Mouse (Mus musculus) lung, embryonic 14.5 days (tissue): ENCODE measurements around the gene Tufm. TPM values are rescaled to one million over a fixed set of nuclear protein-coding genes. Genes with fewer than 3 reads are reported as not detected.

Experiments used
- ATAC-seq: fragments of 200-750 bp; cut with Nextera tagmentation; 2 replicates; pipeline ENCODE4 v1.8.0; 2017; ENCODE audit warnings: mild to moderate bottlenecking, moderate TSS enrichment, moderate library complexity; ENCODE audit not compliant: insufficient read depth
- DNase-seq: peaks from one replicate; pipeline ENCODE4 v3.0.0-alpha.2; 2015
- H3K27ac ChIP-seq: fragments of 300-500 bp; sonication (generic); 2 replicates; pipeline ENCODE4 v1.5.1; 2014; ENCODE audit warnings: low read depth, mild to moderate bottlenecking, moderate library complexity
- H3K27me3 ChIP-seq: fragments of 300-500 bp; sonication (generic); 2 replicates; pipeline ENCODE4 v1.6.1; 2014; ENCODE audit warnings: low read length, control low read depth; ENCODE audit not compliant: insufficient read depth
- H3K36me3 ChIP-seq: fragments of 300-500 bp; sonication (generic); 2 replicates; pipeline ENCODE4 v1.6.1; 2014; ENCODE audit warnings: control low read depth; ENCODE audit not compliant: insufficient read depth
- H3K4me1 ChIP-seq: fragments of 300-500 bp; sonication (generic); 2 replicates; pipeline ENCODE4 v1.6.1; 2014; ENCODE audit warnings: antibody characterized with exemption, control low read depth; ENCODE audit not compliant: insufficient read depth
- H3K4me2 ChIP-seq: fragments of 300-500 bp; sonication (generic); 2 replicates; pipeline ENCODE4 v1.6.1; 2014; ENCODE audit warnings: mild to moderate bottlenecking
- H3K4me3 ChIP-seq: fragments of 300-500 bp; sonication (generic); 2 replicates; pipeline ENCODE4 v1.5.1; 2014; ENCODE audit warnings: low read depth, low read length
- H3K9ac ChIP-seq: fragments of 300-500 bp; sonication (generic); 2 replicates; pipeline ENCODE4 v1.6.1; 2014
- H3K9me3 ChIP-seq: fragments of 300-500 bp; sonication (generic); 2 replicates; pipeline ENCODE4 v1.6.1; 2016; ENCODE audit warnings: low read depth, low read length, control low read depth
- CTCF ChIP-seq: IDR thresholded peaks from 2 replicates; pipeline ENCODE4 v1.5.1; 2016; ENCODE audit warnings: antibody characterized with exemption, low read depth
- WGBS: fragments of 180-500 bp; shearing (Covaris S2); extraction: QIAGEN DNeasy Blood & Tissue Kit; methylation state at CpG from one replicate; pipeline ENCODE4 v1.1.7; 2014; 5-methylcytosine and 5-hydroxymethylcytosine counted together
- polyA plus RNA-seq: library from polyadenylated mRNA; unstranded; fragments of >200 nt; fragmentation: Nextera tagmentation; extraction: Ambion mirVana; gene quantifications from 2 replicates; pipeline ENCODE4 v1.2.1, GENCODE M21; 2014

Tufm gene
- polyA plus RNA-seq, 1 experiment from 2014 or later, result 126 TPM

DNA sequence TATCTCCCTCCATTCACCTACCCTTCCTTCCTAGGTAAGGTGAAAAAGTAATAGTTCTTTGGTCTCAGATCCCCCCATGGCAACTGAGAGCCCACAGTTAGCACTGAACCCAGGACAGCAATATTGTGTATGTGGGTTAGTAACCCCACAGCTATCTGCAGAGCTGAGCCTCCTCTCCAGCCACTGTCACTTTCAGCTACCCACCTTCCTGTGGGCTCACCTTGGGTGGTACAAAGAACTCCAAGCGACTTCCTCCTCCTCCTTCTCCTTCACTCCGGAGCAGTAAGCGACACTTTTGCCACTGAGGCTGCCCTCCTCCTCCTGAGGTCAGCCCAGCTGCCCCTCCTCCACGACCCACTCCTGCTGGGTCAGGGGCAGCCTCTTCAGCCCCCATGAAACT lies 15.3 kb upstream of the Tufm start:
- no peak overlapping the region for H3K9ac ChIP-seq
- DNase-seq, result no peak
- 82% methylated on average over 4 of the region's 4 CpGs for WGBS
- H3K4me2 ChIP-seq, result no peak overlapping the region
- no peaks in the 10 kb centered on the region for H3K27me3 ChIP-seq
- H3K9me3 ChIP-seq, result no peaks in the 10 kb centered on the region
- H3K4me1 ChIP-seq, result peaks cover 7% of the 10 kb centered on the region; the same call in 1 of the 2 replicates
- TF ChIP-seq CTCF, result no peak
- no peak for ATAC-seq
- H3K4me3 ChIP-seq, result no peak overlapping the region
- no peak overlapping the region for H3K27ac ChIP-seq
- peaks cover 57% of the 10 kb centered on the region for H3K36me3 ChIP-seq

DNA sequence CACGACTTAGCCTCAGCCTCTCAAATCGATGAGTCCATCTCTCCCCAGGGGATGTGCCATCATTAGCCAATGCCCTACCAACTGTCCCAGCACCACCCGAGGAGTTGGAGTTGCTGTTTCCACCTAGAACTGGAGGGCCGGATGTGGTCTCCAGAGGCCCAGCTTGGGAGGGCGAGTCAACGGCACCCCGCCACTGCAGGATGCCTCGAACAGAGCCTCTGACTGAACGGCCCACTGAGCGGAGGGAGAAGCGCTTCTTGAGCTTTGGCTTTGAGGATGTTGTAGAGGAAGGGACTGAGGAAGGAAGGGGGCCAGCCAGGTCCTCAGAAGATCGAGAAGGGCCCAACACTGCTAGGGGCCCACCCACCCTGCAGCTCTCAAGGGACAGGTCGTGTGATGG lies 14.9 kb upstream of the Tufm start:
- Histone ChIP-seq H3K27ac (no peak overlapping the region), H3K4me2 (no peak overlapping the region), H3K4me1 (peaks cover 7% of the 10 kb centered on the region; the same call in 1 of the 2 replicates), H3K9ac (no peak overlapping the region), H3K4me3 (no peak overlapping the region), H3K9me3 (no peaks in the 10 kb centered on the region), H3K27me3 (no peaks in the 10 kb centered on the region), H3K36me3 (peaks cover 53% of the 10 kb centered on the region)
- ATAC-seq, result no peak
- 84% methylated on average over 13 of the region's 13 CpGs for WGBS
- no peak for TF ChIP-seq CTCF
- DNase-seq, result no peak

DNA sequence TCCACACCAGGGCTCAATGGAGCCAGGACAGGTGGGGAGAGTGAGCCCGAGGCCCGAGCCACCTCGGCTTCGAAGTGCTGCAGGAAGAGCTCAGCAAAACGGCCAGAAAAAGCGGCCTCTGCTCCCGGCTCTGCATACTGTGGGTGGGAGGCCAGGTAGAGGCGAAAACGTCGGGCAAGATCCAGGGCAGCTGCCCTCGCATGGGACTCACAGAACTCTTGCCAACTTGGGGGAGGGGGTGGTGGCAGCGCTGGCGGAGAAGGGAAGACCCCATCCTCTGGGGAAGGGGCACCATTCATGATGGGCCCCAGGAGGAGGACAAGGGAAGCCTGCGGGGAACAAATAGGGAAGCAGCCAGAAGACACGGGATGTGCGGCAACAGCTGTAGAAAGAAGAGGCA lies 14.4 kb upstream of the Tufm start:
- no peak overlapping the region for H3K4me3 ChIP-seq
- no peaks in the 10 kb centered on the region for H3K27me3 ChIP-seq
- ATAC-seq (no peak), DNase-seq (no peak)
- peaks cover 7% of the 10 kb centered on the region; the same call in 1 of the 2 replicates for H3K4me1 ChIP-seq
- 87% methylated on average over 16 of the region's 16 CpGs for WGBS
- H3K4me2 ChIP-seq, result no peak overlapping the region
- TF ChIP-seq CTCF, result no peak
- peaks cover 49% of the 10 kb centered on the region for H3K36me3 ChIP-seq
- H3K9ac ChIP-seq, result no peak overlapping the region
- H3K27ac ChIP-seq, result no peak overlapping the region
- H3K9me3 ChIP-seq, result no peaks in the 10 kb centered on the region

DNA sequence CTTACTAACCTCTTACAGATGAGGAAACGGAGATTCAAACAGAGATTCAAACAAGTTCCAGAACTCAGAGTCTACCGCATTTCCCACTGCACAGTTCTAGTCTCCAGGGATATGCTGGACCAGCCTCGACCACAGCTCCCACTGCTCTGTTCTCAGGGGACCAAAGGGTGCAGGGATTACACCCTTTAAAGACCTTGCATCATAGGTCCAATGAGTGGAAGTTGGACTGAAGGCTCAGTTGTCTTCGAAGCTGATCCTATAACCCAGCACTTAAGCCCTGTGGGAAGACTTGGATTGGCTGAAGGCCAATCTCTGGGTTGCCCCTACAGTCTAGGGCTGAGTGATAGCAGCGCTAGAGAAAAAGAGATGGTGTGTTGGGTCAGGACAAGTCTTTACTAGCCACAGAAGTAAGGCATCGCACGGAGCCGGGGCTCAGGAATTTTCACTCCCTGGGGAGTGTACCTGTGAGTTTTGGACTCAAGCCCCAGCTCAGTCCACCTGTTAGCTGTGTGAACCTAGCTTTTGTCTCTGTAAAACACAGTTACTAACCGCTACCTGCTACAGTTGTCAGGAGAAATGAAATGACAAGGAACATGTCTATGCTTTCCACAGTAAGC lies 13.6 kb upstream of the Tufm start:
- ATAC-seq (no peak), DNase-seq (no peak)
- 86% methylated on average over 9 of the region's 9 CpGs for WGBS
- no peak for TF ChIP-seq CTCF
- Histone ChIP-seq H3K36me3 (peaks cover 40% of the 10 kb centered on the region), H3K4me2 (peak overlapping the region; percentile 92), H3K27me3 (no peaks in the 10 kb centered on the region), H3K27ac (no peak overlapping the region), H3K9me3 (no peaks in the 10 kb centered on the region), H3K4me3 (peak overlapping the region; percentile 90), H3K9ac (peak overlapping the region; percentile 96), H3K4me1 (peaks cover 7% of the 10 kb centered on the region; the same call in 1 of the 2 replicates)

DNA sequence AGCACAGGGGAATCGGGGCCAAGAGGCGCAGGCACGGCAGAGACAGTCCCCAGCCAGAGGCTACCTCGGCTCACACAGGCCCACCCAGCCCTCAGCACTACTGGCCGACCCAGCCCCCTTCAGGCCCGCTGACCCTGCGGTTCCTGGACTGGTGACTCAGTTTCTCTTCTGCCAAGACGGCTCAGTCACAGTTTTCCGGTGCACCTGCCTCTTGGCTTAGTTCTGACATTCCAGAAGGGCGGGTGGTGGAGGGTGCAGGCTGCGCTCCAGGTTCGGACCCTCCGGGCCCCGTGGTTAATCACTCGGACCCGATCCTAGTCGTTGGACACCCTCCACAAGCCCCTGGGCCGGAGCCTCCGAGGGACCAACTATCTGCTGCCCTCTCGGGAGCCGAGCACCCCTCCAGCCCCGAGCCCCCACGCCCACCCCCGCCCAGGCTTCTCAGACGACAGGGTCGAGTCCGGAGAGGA lies 12.6 kb upstream of the Tufm start:
- peak overlapping the region; percentile 90 for H3K4me3 ChIP-seq
- H3K36me3 ChIP-seq, result peaks cover 30% of the 10 kb centered on the region
- no peaks in the 10 kb centered on the region for H3K9me3 ChIP-seq
- H3K27me3 ChIP-seq, result no peaks in the 10 kb centered on the region
- H3K27ac ChIP-seq, result peak overlapping the region; percentile 93
- WGBS, result 0% methylated on average over 27 of the region's 27 CpGs
- ATAC-seq, result peak; percentile 42
- peaks cover 7% of the 10 kb centered on the region; the same call in 1 of the 2 replicates for H3K4me1 ChIP-seq
- peak overlapping the region; percentile 96 for H3K9ac ChIP-seq
- no peak for TF ChIP-seq CTCF
- H3K4me2 ChIP-seq, result peak overlapping the region; percentile 92
- DNase-seq, result no peak

DNA sequence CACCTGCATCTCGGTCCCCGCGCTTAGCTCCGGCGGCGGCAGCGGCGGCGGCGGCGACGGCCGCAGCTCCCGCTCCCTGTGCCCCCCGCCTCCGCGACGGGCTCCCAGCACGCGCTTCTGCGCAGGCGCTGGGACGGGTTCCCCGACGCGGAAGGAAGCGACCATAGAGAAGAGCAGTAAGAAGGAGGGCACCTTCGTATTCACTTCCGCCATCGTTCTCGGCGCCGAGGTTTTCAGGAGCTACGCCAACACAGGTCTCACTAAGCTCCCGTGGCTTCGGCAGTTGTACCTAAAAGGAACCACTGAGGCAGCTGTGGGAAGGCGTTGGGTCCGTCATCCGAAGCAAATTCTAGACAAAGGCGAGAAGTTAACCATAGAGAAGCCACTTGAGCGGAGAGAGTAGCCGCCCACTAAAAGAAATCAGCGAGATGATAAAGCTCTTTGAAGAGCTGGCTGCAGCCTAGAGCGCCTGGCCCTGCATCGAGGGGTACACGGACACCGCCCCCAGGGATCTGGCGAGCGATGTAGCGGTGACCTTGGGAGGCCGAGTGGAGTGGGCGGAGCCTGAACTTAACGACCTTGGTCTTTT lies 12.1 kb upstream of the Tufm start, which contains the start of gene Sh2b1:
Gene Sh2b1, minus strand, starts transcription at position 432 of the 589 bp plus-strand sequence.
- TF ChIP-seq CTCF, result peak; percentile 46
- Histone ChIP-seq H3K9ac (peak within 1 kb of the TSS; percentile 96), H3K4me3 (peak within 1 kb of the TSS; percentile 90), H3K27me3 (no peaks in the 10 kb centered on the region), H3K27ac (peak within 1 kb of the TSS; percentile 93), H3K4me2 (peak within 1 kb of the TSS; percentile 92), H3K9me3 (no peaks in the 10 kb centered on the region), H3K4me1 (peaks cover 7% of the 10 kb centered on the region; the same call in 1 of the 2 replicates), H3K36me3 (peaks cover 25% of the 10 kb centered on the region)
- under 1% methylated on average over 53 of the region's 53 CpGs for WGBS
- DNase-seq (peak; percentile 95), ATAC-seq (peak; percentile 93)

DNA sequence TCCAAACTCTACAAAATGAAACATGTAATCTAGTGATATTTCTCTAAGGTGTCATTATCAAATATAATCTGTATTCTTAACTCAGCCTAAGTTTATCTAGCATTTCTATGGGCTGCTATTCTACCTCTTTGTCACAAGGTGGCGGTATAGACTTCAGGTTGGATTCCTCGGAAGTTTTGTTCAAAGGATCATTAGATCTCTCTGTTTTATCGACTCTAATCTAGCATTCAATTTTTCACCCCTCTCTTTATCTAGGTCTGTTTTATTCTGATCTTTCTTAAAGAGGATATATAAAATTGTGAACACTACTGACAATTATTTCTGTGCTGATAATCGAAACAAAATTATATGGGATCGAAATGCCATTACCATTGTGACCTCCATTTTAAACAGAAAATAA lies 5.5 kb upstream of the Tufm start:
- H3K4me2 ChIP-seq, result no peak overlapping the region
- no peak overlapping the region for H3K9ac ChIP-seq
- WGBS, result 22% methylated on average over 5 of the region's 5 CpGs
- no peaks in the 10 kb centered on the region for H3K27me3 ChIP-seq
- no peak overlapping the region; the same call in 1 of the 2 replicates for H3K4me3 ChIP-seq
- TF ChIP-seq CTCF, result peak; percentile 69
- no peaks in the 10 kb centered on the region for H3K36me3 ChIP-seq
- H3K27ac ChIP-seq, result no peak overlapping the region
- no peaks in the 10 kb centered on the region for H3K4me1 ChIP-seq
- no peaks in the 10 kb centered on the region for H3K9me3 ChIP-seq
- DNase-seq, result peak; percentile 73
- ATAC-seq, result no peak
